Mouse (Mus musculus): ENCODE measurements around the gene Sox14. TPM values are rescaled to one million over a fixed set of nuclear protein-coding genes. Genes with fewer than 3 reads are reported as not detected.

Sox14 gene
- not detected for total RNA-seq (2023)

GRCm38 (mm10) chr9:99875618-99876372 is at the start of gene Sox14:
Gene Sox14 (minus strand): TSS chr9:99876170.

Other genes with a start within 250 kb of the Sox14 start
- not detected for gene Dzip1l, start 246.7 kb downstream of the Sox14 start, total RNA-seq (2023)
- not detected for gene Cldn18, start 158.9 kb downstream of the Sox14 start, total RNA-seq (2023)

All from CD4-positive naive resting alpha-beta T cell, adult 57 days (primary cell).